Mouse (Mus musculus) heart, adult 18-20 months (tissue): Measurements from ENCODE around the gene Bcar3. TPM values are rescaled to one million over a fixed set of nuclear protein-coding genes. Genes with fewer than 3 reads are reported as not detected.
"Not testable (repeated sequence)": the region's sequence is repeated elsewhere in the genome, so short reads cannot be mapped to it uniquely, and the experiment has no call there.

ENCODE experiments used
- DNase-seq, 2 experiments: peaks; one replicate each; pipeline ENCODE4 v3.0.0; 2021 to 2022; ENCODE audit warnings: mixed read lengths in 1 of 2
- long read RNA-seq, 2 experiments: library from polyadenylated mRNA; stranded (forward); transcript quantifications; one replicate each; pipeline ENCODE4 v2.0.0; 2021
- total RNA-seq, 2 experiments: library from RNA; stranded (reverse); gene quantifications; 2 replicates each; pipeline ENCODE4 v1.2.3; 2021

Gene Bcar3
- 1 to 10 TPM; 7.0 to 9.5 TPM for total RNA-seq
- long read RNA-seq, experiment 1, partial matches to known transcripts: 3 of 8 reads
- long read RNA-seq, experiment 1, other reads (novel, unspliced or antisense): 1 of 8 reads
- long read RNA-seq, experiment 2, partial matches to known transcripts: 1 of 6 reads
- long read RNA-seq, experiment 2, other reads (novel, unspliced or antisense): 2 of 6 reads

DNA sequence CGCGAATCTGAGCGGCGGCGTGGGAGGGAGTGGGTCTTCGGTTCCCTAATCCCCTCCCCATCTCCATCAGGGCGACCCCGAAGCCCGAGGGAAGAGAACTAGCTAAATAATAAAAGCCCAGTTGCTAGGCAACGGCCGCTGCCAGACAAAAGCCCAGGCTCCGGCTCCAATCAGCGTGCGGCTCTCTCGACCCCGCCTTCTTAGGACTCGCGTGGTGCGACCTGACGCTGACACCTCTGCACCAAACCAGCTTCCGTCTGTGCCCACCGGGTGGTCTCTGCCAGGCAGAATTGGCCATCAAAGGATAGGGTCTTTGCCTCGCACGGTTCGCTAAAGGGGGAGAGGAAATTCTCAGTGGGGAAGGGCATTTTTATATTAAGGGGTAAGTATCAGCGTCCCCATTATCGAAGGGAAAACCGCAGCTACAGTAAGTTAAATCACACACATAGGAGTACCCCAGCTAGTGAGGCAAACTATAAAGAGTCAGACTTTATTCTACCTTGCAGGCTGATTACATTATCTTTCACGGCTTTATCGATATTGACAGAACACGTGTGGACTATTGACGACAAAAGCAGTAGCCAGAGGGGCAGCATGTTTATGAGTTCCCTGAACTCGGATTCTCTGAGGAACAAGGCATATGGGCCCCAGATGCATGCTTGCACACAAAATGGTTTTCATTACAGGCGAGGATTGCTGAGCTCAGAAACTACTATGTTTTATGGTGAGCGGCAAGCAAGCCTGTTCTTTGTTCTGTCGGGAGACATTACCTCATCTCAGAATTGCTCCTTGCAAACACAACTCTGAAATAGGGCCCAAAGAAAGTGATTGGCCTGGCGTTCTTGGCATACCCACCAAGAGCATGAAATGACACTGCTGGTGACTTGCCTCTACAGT, at the start of gene Bcar3:
Gene Bcar3, plus strand, starts transcription at position 183 of the 897 bp plus-strand sequence.
- DNase-seq: peak; percentile 95

DNA sequence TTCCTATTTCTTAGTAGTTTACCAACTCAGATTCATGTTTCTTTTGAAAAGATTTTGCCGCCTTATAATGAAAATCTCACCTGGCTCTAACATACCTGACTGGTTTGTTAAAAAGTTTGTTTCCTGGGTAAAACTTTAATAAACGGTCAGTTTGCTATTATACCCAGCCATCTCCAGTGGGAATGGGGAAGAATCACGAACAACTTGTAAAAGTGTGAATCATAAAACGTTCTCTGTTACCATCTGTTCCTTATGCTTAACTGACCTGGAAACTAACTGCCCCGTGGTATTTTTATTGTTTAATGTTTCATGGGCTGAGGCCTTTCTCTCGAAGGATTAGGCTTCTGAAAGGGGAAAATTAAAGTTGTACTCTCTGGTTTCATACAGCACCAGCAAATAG, 49.2 kb upstream of the Bcar3 start:
- no peak for DNase-seq

DNA sequence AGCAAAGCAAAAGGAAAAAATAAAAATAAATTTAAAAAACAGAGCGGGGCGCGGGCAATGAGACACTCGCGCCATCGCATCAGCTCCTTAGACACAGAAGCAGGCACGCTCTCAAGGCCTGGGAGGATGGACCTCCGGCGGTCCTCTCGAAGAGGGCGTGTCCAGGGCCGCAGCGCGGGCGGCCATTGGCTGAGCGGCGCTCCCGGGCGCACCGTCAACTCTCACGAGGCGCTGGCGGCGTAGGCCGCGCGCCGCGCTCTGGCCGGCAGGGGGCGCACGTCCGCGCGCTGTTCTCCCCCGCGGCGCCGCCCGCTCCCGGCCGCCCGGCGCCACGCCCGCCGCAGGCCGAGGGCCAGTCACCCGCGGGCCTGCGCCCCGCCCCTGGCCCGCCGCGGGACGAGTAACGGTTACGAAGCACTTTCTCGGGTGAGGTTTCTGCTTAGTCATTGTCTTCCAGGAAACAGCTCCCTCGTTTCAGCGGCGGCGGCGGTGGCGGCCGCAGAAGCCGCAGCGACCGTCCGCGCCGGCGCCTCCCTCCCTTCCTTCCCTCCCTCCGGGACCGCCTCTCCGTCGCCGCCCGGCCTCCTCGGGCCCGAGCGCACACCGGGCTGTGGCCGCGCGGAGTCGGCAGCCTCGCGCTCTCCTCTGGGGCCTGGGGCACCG, 48.6 kb upstream of the Bcar3 start, which contains the start of gene Gclm:
Gene Gclm, plus strand, starts transcription at position 343 of the 663 bp plus-strand sequence.
- DNase-seq: peak; percentile 89 to 96

DNA sequence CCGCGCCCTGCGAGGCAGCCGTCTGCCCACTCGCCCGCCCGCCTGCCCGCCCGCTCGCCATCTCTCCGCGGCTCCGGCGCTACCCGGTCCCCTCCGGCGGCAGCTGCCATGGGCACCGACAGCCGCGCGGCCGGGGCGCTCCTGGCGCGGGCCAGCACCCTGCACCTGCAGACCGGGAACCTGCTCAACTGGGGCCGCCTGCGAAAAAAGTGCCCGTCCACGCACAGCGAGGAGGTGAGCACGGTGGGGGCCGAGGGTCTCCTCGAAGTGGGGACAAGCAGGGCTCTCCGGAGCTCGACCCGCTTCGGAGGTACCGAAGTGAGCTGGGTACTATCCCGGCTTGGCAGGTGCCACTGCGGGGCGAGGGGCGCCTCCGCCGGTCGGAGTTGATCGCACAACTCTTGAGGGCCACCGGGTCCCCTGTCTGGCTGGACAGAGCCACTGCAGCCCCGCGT, 48.0 kb upstream of the Bcar3 start:
- DNase-seq: peak; percentile 42 to 66

DNA sequence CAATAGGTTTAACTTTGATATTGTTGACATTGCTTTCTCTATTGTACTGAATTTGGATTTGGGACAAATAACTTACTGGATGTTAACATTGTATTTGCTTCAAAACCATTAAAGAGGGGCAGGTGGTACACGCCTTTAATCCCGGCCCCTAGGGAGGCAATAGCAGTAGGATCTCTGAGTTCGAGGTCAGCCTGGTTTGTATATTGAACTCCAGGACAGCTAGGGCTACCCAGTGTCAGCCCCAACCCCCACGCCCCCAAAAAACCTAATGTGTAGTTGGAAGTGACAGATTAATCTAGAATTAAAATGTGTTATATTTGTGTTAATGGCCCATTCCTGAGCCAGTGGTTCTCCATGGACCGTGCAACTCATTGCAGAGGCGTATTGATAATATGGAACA, 47.5 kb upstream of the Bcar3 start:
- no peak for DNase-seq

DNA sequence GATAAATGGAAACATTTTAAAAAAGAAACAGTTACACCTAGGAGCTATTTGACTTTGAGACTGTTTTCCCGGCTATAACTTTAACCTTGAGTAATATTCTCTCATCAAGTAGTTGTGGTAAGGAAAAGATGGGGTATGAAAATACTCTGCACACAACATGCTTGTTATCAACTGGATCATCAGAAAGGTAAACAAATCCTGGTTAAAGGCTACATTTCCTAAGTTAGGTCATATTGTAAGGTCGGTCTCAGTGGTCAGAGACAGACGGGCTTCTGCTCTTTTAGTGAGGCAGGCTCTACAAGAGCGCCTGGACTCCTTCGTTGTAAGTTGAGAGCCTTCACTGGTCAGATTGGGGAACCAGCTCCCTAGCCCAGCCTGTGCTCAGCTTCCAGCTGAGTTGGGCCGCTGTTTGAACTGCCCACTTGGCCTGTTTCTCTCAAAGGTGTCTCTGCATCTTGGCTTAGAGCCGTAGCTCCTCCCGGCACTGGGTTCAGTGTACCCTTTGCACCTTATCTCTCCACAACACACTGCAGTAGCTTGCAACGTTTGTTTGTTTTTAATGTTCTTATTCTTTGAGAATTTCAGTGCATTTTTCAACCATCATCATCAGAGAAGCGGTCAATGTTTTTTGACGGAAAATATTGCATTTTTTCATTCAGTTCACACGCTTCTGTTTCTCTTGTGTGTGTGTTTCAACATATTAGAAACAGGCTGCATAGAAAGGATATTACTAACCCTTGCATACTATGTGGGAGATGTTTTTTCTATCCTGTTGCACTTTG, 46.8 kb upstream of the Bcar3 start:
- DNase-seq: no peak

DNA sequence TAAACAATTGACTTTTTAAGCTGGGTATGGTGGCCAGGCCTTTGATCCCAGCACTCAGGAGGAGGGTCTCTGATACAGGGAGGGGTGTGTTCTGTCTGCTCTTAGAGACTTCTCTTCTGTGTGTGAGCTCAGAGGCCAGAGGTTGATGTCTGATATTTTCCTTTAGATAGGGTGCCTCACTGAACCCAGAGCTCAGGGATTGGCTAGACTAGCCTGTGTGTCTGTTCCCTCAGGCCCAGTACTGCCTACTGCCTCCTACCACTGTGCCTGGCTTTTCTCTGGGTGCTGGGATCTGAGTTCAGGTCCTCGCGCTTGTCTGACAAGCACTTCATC, 46.2 kb upstream of the Bcar3 start:
- no peak for DNase-seq

DNA sequence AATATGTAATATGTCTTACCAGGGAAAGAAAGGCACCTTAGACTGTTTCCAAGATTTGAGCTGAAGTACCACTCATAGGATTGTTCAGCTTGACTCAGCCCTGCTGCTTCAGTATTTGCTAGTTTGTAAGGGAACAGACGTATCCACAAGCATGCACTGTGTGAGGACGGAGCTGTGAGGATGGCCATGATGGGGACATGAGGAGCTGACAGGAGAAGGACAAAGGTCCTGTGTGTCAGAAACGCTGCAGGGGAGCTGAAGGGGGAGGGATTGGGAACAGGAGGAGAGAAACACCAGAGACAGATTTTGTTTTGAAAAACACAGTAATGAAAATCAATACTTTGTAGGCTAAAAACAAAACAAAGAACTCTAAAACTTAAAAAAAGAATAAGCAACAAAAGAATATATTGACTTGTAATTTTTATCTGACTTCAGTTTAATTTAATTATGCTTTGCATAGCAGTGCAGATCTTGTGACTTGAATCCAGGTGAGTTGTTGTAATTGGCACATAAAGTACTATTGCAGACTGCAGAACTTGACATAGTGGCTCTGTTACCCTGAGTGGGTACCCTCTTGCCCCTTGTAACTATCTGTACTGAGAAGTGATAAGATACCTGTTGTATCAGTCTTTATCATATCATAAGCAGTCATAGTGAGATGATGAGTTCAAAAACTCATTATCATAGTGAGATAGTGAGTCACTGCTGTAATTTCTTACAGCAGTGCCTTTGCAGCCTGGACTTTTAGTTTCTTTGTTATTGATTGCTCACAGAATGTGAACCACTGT, 41.3 kb upstream of the Bcar3 start:
- DNase-seq: no peak

DNA sequence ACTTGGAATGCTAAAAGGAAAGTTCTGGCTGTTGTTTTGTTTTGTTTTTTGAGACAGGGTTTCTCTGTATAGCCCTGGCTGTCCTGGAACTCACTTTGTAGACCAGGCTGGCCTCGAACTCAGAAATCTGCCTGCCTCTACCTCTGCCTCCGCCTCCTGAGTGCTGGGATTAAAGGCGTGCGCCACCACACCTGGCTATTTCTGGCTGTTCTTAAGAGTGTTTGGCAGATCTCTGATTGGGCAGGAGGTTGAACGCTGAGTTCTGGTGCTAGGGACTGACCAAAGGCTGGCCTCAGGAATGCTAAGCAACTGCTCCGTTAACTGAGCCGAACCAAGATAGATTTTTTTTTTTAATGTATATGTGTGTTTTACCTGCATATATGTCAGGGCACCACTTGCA, 39.9 kb upstream of the Bcar3 start:
- DNase-seq: not testable (repeated sequence)

DNA sequence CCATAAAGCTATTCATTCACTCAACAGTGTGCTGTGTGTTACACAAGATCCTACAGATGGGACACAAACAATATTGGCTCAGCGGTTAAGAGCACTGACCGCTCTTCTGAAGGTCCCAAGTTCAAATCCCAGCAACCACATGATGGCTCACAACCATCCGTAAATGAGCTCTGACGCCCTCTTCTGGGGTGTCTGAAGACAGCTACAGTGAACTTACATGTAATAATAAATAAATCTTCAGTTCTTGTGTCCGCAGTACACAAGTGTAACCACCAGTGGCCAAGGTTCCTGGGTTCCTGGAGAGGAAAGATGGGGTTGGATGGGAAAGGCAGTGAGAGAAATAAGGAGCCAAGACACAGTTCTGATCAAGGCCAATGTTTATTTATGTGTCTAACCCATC, 23.9 kb upstream of the Bcar3 start:
- no peak for DNase-seq

DNA sequence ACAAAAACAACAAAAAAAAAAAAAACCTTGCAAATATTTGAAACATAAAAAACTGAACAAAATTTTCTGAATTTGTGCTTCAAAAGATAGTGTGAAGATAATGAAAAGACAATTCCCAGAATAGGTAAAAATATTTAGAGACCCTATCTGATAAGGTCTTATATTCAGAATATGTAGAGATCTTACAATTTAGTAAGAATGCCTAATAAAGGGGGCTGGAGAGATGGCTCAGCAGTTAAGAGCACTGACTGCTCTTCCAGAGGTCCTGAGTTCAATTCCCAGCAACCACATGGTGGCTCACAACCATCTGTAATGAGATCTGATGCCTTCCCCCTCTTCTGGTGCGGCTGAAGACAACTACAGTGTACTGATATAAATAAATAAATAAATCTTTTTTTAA, 21.4 kb upstream of the Bcar3 start:
- not testable (repeated sequence) for DNase-seq

DNA sequence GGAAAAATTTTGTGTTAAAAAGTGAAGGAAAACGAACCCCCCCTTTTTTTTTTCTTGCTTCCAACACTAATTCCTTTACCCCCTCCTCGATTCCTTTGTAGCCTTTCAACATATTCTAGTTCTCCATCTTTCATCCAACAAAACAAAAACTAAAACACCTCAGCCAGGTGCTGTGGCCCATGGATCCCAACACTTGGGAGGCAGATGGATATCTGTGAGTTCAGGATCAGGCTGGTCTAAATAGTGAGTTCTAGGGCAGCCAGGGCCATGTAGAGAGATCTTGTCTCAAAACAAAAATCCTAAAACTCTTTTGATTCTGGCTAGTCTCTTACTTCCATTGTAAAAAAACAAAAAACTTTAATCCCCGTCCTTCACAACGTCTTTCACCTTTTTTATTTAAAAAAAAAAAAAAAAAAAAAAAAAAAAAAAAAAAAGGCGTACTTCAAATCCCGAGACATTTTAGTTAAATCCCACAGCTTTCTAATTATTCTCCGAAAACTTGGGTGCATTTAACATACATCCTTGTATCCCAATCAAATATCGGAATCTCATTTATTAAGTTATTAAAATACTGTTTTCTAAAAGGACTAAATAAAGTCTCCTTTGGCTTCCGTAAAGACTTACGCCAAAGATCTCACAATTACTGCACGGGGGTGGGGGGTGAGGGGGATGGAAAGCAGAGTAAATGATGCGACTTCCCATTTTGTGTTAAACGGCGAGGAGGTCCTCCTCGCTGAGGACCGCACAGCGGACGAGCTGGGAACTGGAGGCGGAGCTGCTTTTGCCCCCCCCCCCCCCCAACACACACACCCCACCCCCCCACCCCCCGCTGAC, 20.3 kb upstream of the Bcar3 start:
- no peak for DNase-seq

DNA sequence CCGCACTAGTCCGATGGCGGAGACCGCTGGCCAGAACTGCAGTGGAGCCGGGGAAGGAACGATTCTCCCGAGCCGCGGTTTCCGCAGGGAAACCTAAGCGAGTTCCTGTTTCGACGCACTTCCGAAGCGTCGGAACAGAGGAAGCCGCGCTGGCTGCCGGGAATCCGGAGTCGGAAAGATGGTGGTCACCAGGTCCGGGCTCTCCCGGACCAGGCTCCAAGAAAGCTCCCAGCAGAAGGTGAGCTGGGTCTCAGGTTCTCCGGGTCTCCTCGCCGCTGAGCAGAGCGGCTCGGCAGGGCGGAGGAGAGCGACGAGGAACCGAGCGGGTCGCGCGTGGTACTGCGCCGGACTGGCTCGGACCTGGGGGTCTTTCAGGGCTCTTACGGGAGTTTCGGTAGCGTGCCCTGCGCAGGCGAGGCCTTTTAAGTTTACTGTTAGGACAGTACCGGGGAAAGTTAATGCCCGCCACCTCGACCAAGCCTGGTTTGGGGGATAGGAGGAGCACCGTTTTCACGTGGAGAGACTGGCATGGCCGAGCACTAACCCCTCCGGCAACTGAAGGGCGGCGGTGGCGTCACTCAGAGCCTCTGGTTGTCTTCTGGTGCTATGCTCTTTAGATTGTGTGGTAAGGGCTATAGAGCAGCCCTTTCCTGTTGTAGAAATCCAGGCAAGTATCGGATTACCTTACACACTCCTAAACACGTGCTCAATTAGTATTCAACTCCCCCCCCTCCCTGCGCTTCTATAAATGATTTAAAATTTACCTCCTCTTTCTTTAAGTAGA, 19.5 kb upstream of the Bcar3 start, which contains the start of gene Dnttip2:
Gene Dnttip2, plus strand, starts transcription at position 148 of the 784 bp plus-strand sequence.
- DNase-seq: peak; percentile 94 to 95

DNA sequence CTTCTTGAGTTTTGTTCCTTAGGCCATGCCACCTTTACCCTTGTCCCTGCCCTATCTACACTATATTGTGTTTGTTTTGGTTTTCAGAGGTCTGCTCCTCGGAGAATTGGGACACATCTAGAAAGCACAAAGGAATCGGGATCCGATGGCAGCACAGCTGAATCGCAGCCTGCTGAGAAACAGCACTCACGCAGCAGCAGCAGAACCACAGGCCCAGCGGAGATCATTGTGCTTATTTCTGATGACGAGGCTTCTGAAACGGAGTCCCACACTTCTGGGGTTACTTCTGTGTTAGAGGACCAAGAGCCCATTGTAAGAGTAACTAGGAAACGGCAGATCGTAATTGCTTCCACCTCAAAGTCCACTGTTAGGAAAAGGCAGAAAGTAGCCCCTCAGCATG, 18.8 kb upstream of the Bcar3 start:
- no peak for DNase-seq

DNA sequence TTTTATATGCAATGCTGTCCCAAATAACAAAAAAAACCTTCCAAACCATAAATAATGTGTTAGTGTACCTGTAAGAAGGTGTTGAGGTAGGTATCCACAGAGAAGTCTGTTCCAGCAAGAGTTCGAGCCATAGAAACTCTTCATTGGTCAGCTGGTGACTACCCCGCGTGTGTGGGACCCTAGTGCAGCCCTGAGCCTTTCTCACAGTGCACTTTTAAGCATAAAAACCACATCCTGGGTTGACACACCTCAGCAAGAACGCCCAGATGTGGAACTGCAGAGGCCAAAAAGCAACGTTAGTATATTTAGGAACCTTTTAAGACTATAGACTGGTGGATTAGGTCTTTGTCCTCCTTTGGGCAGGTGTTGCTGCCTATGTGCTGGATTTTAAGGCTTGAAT, 6.7 kb upstream of the Bcar3 start:
- no peak for DNase-seq

DNA sequence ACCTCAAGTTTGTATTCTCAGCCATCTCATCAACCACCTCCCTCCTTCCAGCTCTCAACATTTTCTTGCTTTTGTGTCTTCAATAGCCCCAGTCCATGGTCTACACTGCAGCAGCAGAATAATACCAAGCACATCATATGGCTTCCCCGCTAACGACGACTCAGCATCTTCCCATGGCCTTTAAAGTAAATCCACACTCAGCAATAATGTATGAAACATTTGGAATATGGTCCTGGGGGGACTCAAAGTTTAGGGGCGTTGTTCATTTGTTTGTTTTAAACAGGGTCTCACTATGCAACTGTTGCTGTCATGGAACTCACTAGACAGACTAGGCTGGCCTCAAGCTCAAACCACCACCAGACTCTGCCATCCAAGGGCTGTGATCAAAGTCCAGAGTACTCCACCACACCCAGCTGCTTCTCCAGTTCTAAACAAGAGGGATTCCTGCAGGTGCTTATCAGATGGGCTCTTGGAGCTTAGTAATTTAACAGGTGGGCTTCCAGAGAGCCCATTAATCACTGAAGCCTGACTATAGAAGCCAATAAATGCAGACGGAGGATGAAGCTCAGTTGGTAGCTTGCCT, 5.2 kb upstream of the Bcar3 start:
- DNase-seq: no peak

DNA sequence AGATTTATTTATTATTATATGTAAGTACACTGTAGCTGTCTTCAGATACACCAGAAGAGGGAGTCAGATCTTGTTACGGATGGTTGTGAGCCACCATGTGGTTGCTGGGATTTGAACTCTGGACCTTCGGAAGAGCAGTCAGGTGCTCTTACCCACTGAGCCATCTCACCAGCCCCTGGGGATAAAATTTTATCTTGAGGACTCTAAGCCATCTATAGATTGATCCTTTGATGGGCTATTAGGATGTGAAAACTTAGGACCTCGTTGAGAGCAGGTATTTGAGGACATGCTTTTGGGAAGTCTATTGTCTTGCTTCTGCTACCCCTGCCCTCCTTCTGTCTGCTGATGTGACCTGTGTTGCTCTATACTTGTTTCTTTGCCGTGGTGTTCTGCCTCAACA, 4.6 kb upstream of the Bcar3 start:
- not testable (repeated sequence) for DNase-seq

DNA sequence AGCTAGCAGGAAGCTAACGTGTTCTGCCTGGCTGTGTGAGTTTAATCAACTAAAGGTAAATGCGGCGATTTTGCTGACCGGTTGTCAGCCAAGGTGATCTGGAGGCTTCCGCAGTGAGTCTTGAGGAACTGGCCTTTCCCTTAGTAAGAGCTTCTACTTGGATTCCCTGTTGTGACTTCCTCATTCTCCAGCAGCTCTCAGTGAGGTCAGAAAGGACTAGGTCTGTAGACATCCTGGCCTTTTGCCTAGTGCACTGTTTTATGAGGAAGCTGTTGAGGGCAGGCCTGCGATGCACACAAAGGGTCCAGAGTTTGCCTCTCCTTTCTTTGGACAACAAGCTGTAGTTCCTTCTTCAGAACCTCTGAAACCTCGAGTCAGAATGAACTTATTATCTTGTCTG, 3.2 kb upstream of the Bcar3 start:
- peak; percentile 49 to 82 for DNase-seq

DNA sequence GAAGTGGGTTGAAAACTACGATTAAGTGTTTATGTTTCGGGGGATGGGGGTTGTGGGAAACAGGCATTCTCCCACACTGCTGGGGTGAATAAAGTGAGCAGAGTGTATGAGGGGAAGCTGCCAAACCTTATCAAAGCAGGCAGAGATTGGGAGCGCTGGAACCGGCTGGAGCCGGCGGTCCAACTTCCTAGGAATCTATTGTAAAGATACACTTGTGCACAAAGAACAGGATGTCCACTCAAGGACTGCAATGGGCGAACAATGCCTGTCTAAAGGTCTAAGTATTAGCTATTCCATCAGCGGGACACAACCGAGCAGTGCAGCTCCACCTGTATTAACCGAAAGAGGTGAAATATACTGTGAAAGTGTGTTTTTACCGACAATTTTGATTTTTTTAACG, 2.1 kb upstream of the Bcar3 start:
- peak; percentile 48 to 58 for DNase-seq
